Mouse (Mus musculus) CH12.LX (cell line): ENCODE data around the gene Gm13030. TPM values are rescaled to one million over a fixed set of nuclear protein-coding genes. Genes with fewer than 3 reads are reported as not detected.

Experiments used
- DNase-seq: peaks from one replicate; pipeline ENCODE4 v3.0.0-alpha.2; 2013; ENCODE audit errors: extremely low read depth
- H3K27ac ChIP-seq: 2 replicates; pipeline ENCODE4 v1.5.1; 2012; ENCODE audit warnings: low read depth, mild to moderate bottlenecking, control low read depth, moderate library complexity; ENCODE audit not compliant: insufficient read depth
- H3K27me3 ChIP-seq: replicated peaks from 2 replicates; pipeline ENCODE3; 2012; ENCODE audit warnings: inconsistent platforms
- H3K36me3 ChIP-seq, 2 experiments: replicated peaks in 1 of 2; 2 replicates each; pipeline versions ENCODE3 to v1.6.1; 2012; ENCODE audit warnings: inconsistent platforms in 1 of 2, low read length in 1 of 2, mild to moderate bottlenecking in 1 of 2, mixed read lengths in 1 of 2, moderate library complexity in 1 of 2; ENCODE audit not compliant: control insufficient read depth in 1 of 2, insufficient read depth in 1 of 2
- H3K4me1 ChIP-seq, 2 experiments: 2 replicates each; pipeline ENCODE4 v1.6.1; 2012; ENCODE audit warnings: inconsistent platforms in 1 of 2, moderate library complexity in 1 of 2; ENCODE audit not compliant: insufficient read depth in 2 of 2, control insufficient read depth in 1 of 2
- H3K4me2 ChIP-seq: 2 replicates; pipeline ENCODE4 v1.6.1; 2012; ENCODE audit warnings: low read depth, mild to moderate bottlenecking, control low read depth; ENCODE audit not compliant: poor library complexity, insufficient read depth, severe bottlenecking
- H3K4me3 ChIP-seq, 3 experiments: fragments of 150-350 bp in 1 of 3; sonication (generic) in 1 of 3; replicated peaks in 1 of 3; 2 replicates each; pipeline versions ENCODE3 to v1.5.1; 2011 to 2012; ENCODE audit warnings: low read depth in 2 of 3, low read length in 2 of 3, mild to moderate bottlenecking in 2 of 3, moderate library complexity in 2 of 3, control low read depth in 1 of 3, improper control_type of control experiment in 1 of 3, inconsistent platforms in 1 of 3, mixed read lengths in 1 of 3; ENCODE audit not compliant: poor library complexity in 1 of 3
- H3K79me2 ChIP-seq: replicated peaks from 2 replicates; pipeline ENCODE4 v1.6.1; 2012; ENCODE audit warnings: mild to moderate bottlenecking, moderate library complexity; ENCODE audit not compliant: control insufficient read depth, poor library complexity, insufficient read depth, severe bottlenecking; ENCODE audit errors: extremely low read depth
- H3K9ac ChIP-seq: 2 replicates; pipeline ENCODE4 v1.6.1; 2012; ENCODE audit warnings: low read depth, mild to moderate bottlenecking, control low read depth, moderate library complexity; ENCODE audit not compliant: insufficient read depth
- H3K9me3 ChIP-seq: replicated peaks from 2 replicates; pipeline ENCODE3; 2012; ENCODE audit warnings: low read length, inconsistent platforms, mixed read lengths
- BHLHE40 ChIP-seq: IDR thresholded peaks from 2 replicates; pipeline ENCODE4 v1.6.1; 2011; ENCODE audit warnings: mild to moderate bottlenecking, low read depth, low read length, improper control_type of control experiment
- CHD1 ChIP-seq: IDR thresholded peaks from 2 replicates; pipeline ENCODE4 v1.6.1; 2012; ENCODE audit warnings: low read depth, low read length, improper control_type of control experiment, inconsistent platforms
- CHD2 ChIP-seq: IDR thresholded peaks from 2 replicates; pipeline ENCODE4 v1.6.1; 2011; ENCODE audit warnings: low read length, improper control_type of control experiment
- CTCF ChIP-seq, 2 experiments: IDR thresholded peaks in 1 of 2; conservative IDR thresholded peaks in 1 of 2; 2 replicates each; pipeline ENCODE4 v1.5.1; 2011 to 2012; ENCODE audit warnings: low read depth in 2 of 2, low read length in 2 of 2, improper control_type of control experiment in 1 of 2, inconsistent platforms in 1 of 2, mild to moderate bottlenecking in 1 of 2, moderate library complexity in 1 of 2
- E2F4 ChIP-seq: IDR thresholded peaks from 2 replicates; pipeline ENCODE4 v1.6.1; 2011; ENCODE audit warnings: low read depth, low read length, improper control_type of control experiment; ENCODE audit not compliant: insufficient replicate concordance
- ELF1 ChIP-seq: IDR thresholded peaks from 2 replicates; pipeline ENCODE4 v1.6.1; 2014; ENCODE audit warnings: low read depth, mild to moderate bottlenecking, inconsistent platforms, low read length, improper control_type of control experiment
- EP300 ChIP-seq: IDR thresholded peaks from 2 replicates; pipeline ENCODE4 v1.6.1; 2011; ENCODE audit warnings: low read length, improper control_type of control experiment
- ETS1 ChIP-seq: conservative IDR thresholded peaks from 2 replicates; pipeline ENCODE4 v1.6.1; 2012; ENCODE audit warnings: low read depth, mild to moderate bottlenecking, inconsistent platforms, low read length, improper control_type of control experiment, moderate library complexity
- HCFC1 ChIP-seq: IDR thresholded peaks from 2 replicates; pipeline ENCODE4 v1.6.1; 2012; ENCODE audit warnings: low read depth, mild to moderate bottlenecking, inconsistent platforms, low read length, improper control_type of control experiment
- JUN ChIP-seq: IDR thresholded peaks from 2 replicates; pipeline ENCODE4 v1.6.1; 2011; ENCODE audit warnings: low read depth, mild to moderate bottlenecking, low read length, improper control_type of control experiment, moderate library complexity; ENCODE audit not compliant: insufficient read depth
- JUND ChIP-seq: conservative IDR thresholded peaks from 2 replicates; pipeline ENCODE4 v1.6.1; 2011; ENCODE audit warnings: low read depth, low read length, improper control_type of control experiment
- KAT2A ChIP-seq: IDR thresholded peaks from 2 replicates; pipeline ENCODE4 v1.6.1; 2012; ENCODE audit warnings: low read length, improper control_type of control experiment, inconsistent platforms; ENCODE audit not compliant: insufficient replicate concordance
- MAFK ChIP-seq: IDR thresholded peaks from 2 replicates; pipeline ENCODE4 v1.6.1; 2011; ENCODE audit warnings: low read length, improper control_type of control experiment; ENCODE audit not compliant: insufficient replicate concordance
- MAX ChIP-seq: IDR thresholded peaks from 2 replicates; pipeline ENCODE4 v1.6.1; 2011; ENCODE audit warnings: low read length, improper control_type of control experiment
- MYC ChIP-seq: IDR thresholded peaks from 2 replicates; pipeline ENCODE4 v1.6.1; 2011; ENCODE audit warnings: low read depth, mild to moderate bottlenecking, improper control_type of control experiment, low read length
- NELFE ChIP-seq: IDR thresholded peaks from 2 replicates; pipeline ENCODE4 v1.6.1; 2011; ENCODE audit warnings: low read depth, low read length, improper control_type of control experiment
- NRF1 ChIP-seq: IDR thresholded peaks from 2 replicates; pipeline ENCODE4 v1.6.1; 2014; ENCODE audit warnings: low read depth, mild to moderate bottlenecking, inconsistent platforms, low read length, improper control_type of control experiment, moderate library complexity
- POLR2A ChIP-seq: IDR thresholded peaks from 2 replicates; pipeline ENCODE4 v1.6.1; 2011; ENCODE audit warnings: low read depth, mild to moderate bottlenecking, improper control_type of control experiment, low read length
- RAD21 ChIP-seq: IDR thresholded peaks from 2 replicates; pipeline ENCODE4 v1.6.1; 2011; ENCODE audit warnings: low read depth, mild to moderate bottlenecking, low read length, improper control_type of control experiment, moderate library complexity
- RCOR1 ChIP-seq: conservative IDR thresholded peaks from 2 replicates; pipeline ENCODE4 v1.6.1; 2012; ENCODE audit warnings: low read depth, mild to moderate bottlenecking, inconsistent platforms, low read length, improper control_type of control experiment
- SMC3 ChIP-seq: IDR thresholded peaks from 2 replicates; pipeline ENCODE4 v1.6.1; 2011; ENCODE audit warnings: low read depth, low read length, improper control_type of control experiment
- TBP ChIP-seq: conservative IDR thresholded peaks from 2 replicates; pipeline ENCODE4 v1.6.1; 2011; ENCODE audit warnings: low read depth, low read length, improper control_type of control experiment
- UBTF ChIP-seq: IDR thresholded peaks from 2 replicates; pipeline ENCODE4 v1.6.1; 2012; ENCODE audit warnings: low read depth, mild to moderate bottlenecking, inconsistent platforms, low read length, improper control_type of control experiment, moderate library complexity
- USF1 ChIP-seq: IDR thresholded peaks from 2 replicates; pipeline ENCODE4 v1.6.1; 2014; ENCODE audit warnings: low read depth, mild to moderate bottlenecking, inconsistent platforms, low read length, improper control_type of control experiment
- USF2 ChIP-seq: conservative IDR thresholded peaks from 2 replicates; pipeline ENCODE4 v1.6.1; 2011; ENCODE audit warnings: low read depth, low read length, improper control_type of control experiment
- ZC3H11A ChIP-seq: IDR thresholded peaks from 2 replicates; pipeline ENCODE4 v1.6.1; 2012; ENCODE audit warnings: low read depth, mild to moderate bottlenecking, inconsistent platforms, low read length, improper control_type of control experiment
- ZKSCAN1 ChIP-seq: IDR thresholded peaks from 2 replicates; pipeline ENCODE4 v1.6.1; 2012; ENCODE audit warnings: low read depth, inconsistent platforms, low read length, improper control_type of control experiment, borderline replicate concordance
- ZMIZ1 ChIP-seq: IDR thresholded peaks from 2 replicates; pipeline ENCODE4 v1.6.1; 2012; ENCODE audit warnings: low read depth, mild to moderate bottlenecking, inconsistent platforms, low read length, improper control_type of control experiment
- dilution Hi-C: fragments of 300-500 bp; cut with MboI; formaldehyde crosslinking; loops from 2 replicates; pipeline ENCODE4 v1.14.3; 2020; ENCODE audit warnings: low sequenced_read_pairs; ENCODE audit not compliant: extremely low pct_unique_long_range_greater_than_20kb, extremely low pct_ligation_motif_present
- in situ Hi-C: fragments of 300-500 bp; cut with MboI; formaldehyde crosslinking; loops from 3 replicates; pipeline ENCODE4 v1.14.3; 2019; ENCODE audit warnings: low sequenced_read_pairs, low pct_ligation_motif_present, low pct_unique_long_range_greater_than_20kb, mixed read lengths
- polyA plus RNA-seq: library from polyadenylated mRNA; unstranded; fragments of >175 nt; gene quantifications from 2 replicates; pipeline ENCODE4 v1.2.1, GENCODE M21; 2012; ENCODE audit warnings: low read depth; ENCODE audit not compliant: insufficient read length
- total RNA-seq, 2 experiments: library from RNA; depleted of rRNA; stranded (reverse); fragments of 300-350 nt in 1 of 2; fragments of >200 nt in 1 of 2; gene quantifications; 2 replicates each; pipeline ENCODE4 v1.2.3; 2012 to 2014

Gm13030 gene
- total and polyA plus RNA-seq, 3 experiments, result not detected

- Histone ChIP-seq H3K9me3 (no peaks in the 10 kb centered on the region), H3K36me3 (no peaks in the 10 kb centered on the region), H3K27ac (no peak overlapping the region), H3K4me3 (no peak overlapping the region), H3K79me2 (no peaks in the 10 kb centered on the region), H3K9ac (no peak overlapping the region), H3K4me2 (no peak overlapping the region), H3K4me1 (no peaks in the 10 kb centered on the region), H3K27me3 (peaks cover 82% of the 10 kb centered on the region)
- in situ Hi-C loops, result loop anchor here (10.0 kb wide), 2 partner anchors 114 to 414 kb away; no protein-coding TSS in a partner anchor
- dilution Hi-C loops, result no loop called here
- no peak for DNase-seq
- TF ChIP-seq CTCF (conservative IDR thresholded peaks at IDR 0.05 in 1 of 2, IDR thresholded peaks at IDR 0.05 in 1 of 2; ENCODE audit: low read depth in 2 of 2, low read length in 2 of 2) (no peak), USF1 (no peak), BHLHE40 (no peak), ELF1 (no peak), TBP (no peak), ZKSCAN1 (no peak), MYC (no peak), ZMIZ1 (no peak), NRF1 (no peak), RCOR1 (no peak), CHD2 (no peak), POLR2A (no peak), ZC3H11A (no peak), MAX (no peak), NELFE (no peak), E2F4 (no peak), USF2 (no peak)
- TF ChIP-seq, all 38 proteins: peak for 0
Measured at GRCm38 (mm10) chr4:138858446-138858845, 15.3 kb downstream of the Gm13030 start.

GRCm38 (mm10) chr4:138857576-138857975, 16.2 kb downstream of the Gm13030 start:
- Histone ChIP-seq H3K9me3 (no peaks in the 10 kb centered on the region), H3K27ac (no peak overlapping the region), H3K9ac (no peak overlapping the region), H3K27me3 (peaks cover 80% of the 10 kb centered on the region), H3K4me1 (no peaks in the 10 kb centered on the region), H3K36me3 (no peaks in the 10 kb centered on the region), H3K4me2 (no peak overlapping the region)
- dilution Hi-C loops, result no loop called here
- DNase-seq, result no peak
- TF ChIP-seq MAFK, result no peak
- TF ChIP-seq ZMIZ1, result no peak
- TF ChIP-seq RAD21, result no peak
- TF ChIP-seq UBTF, result no peak
- no peak for TF ChIP-seq CTCF (conservative IDR thresholded peaks at IDR 0.05 in 1 of 2, IDR thresholded peaks at IDR 0.05 in 1 of 2; ENCODE audit: low read depth in 2 of 2, low read length in 2 of 2)
- TF ChIP-seq JUN, result no peak
- no peak for TF ChIP-seq NRF1
- no peak for TF ChIP-seq RCOR1
- no peak for TF ChIP-seq EP300
- TF ChIP-seq HCFC1, result no peak
- TF ChIP-seq TBP, result no peak
- no peak for TF ChIP-seq BHLHE40
- no peak for TF ChIP-seq SMC3
- TF ChIP-seq KAT2A, result no peak
- no peak for TF ChIP-seq CHD1
- no peak for TF ChIP-seq USF1
- TF ChIP-seq CHD2, result no peak
- TF ChIP-seq MYC, result no peak
- TF ChIP-seq JUND, result no peak
- no peak for TF ChIP-seq ETS1
- TF ChIP-seq, all 38 proteins: peak for 0
- no peaks in the 10 kb centered on the region for H3K79me2 ChIP-seq
- in situ Hi-C loops, result loop anchor here (10.0 kb wide), 2 partner anchors 113 to 413 kb away; no protein-coding TSS in a partner anchor
- H3K4me3 ChIP-seq, result no peak overlapping the region
